Mouse (Mus musculus) heart, adult 2 months (tissue): ENCODE measurements around the gene Snrk.
A peak's percentile ranks its signal among the peaks of the same experiment; 100 is the strongest.

Experiments used
- CTCF ChIP-seq: fragments of 200-600 bp; IDR thresholded peaks from 2 replicates; pipeline ENCODE4 v1.8.1; 2022; ENCODE audit warnings: antibody characterized with exemption, mild to moderate bottlenecking, moderate library complexity
- EP300 ChIP-seq: fragments of 200-500 bp; IDR thresholded peaks from 2 replicates; pipeline ENCODE4 v1.6.1; 2011; ENCODE audit warnings: low read depth, low read length, control low read depth; ENCODE audit not compliant: insufficient read depth

DNA sequence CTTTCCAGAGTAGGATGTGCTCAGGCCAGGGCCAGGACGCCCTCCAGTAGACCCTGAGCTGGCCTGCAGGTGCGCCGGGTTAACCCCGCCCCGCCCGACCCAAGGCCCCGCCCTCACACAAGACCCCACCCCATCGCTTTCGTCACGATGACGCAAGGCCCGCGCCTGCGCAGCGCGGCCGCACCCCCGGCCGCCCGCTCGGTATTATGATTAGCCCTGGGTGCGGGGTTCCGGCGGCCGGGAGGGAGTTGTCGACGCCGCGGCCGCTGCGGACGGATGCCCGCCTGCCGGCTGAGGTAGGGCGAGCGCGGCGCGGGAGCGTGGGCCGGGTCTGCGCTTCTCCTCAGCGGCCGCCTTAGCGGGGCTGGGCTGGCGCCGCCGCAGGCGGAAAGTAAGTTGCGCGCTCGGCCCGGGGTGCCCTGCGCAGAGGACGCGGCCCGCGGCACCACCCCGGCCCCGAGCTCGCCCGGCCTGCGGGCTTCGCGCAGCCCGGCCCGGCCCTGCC, at the start of gene Snrk:
- TF ChIP-seq EP300 (0 out of 2 replicates have a peak, but pooled peaks have one; percentile 27), CTCF (peak; percentile 31)
